Comparison of ENCODE assay signal across 12 mouse cellular contexts in genomic region chr7:25700732-25701131, GRCm38 (mm10). TPM values are rescaled to one million over a fixed set of nuclear protein-coding genes. Genes with fewer than 3 reads are reported as not detected.
DNase-seq lines count a peak whose midpoint lies in the region; ATAC-seq and TF ChIP-seq lines count a peak whose summit lies in the region.
"Had no signal": no experiment of that assay in that cellular context is flagged by ENCODE, and none has a peak within 500 bp of the region (broad histone marks: within the 10 kb centered on the region; RNA-seq: fewer than 3 reads in every experiment).

No protein-coding gene starts in this region.

- H3K4me3 ChIP-seq in kidney, postnatal 0 days (replicated peaks; ENCODE audit: low read depth, low read length): no peak overlapping the region
- H3K4me3 ChIP-seq in testis, adult 2 months (ENCODE audit: control insufficient read depth, low read depth, low read length): no peak overlapping the region
- no peak overlapping the region for H3K4me3 ChIP-seq in small intestine, adult 2 months (ENCODE audit: low read depth, low read length)
- H3K4me3 ChIP-seq in kidney, embryonic 15.5 days (replicated peaks): no peak overlapping the region
- H3K4me3 ChIP-seq: myocyte had no signal

- peak; percentile 28; the same call in 1 of the 2 replicates for TF ChIP-seq CTCF in kidney, postnatal 0 days (IDR thresholded peaks at IDR 0.05; ENCODE audit: low read depth)
- peak; percentile 87; the same call in 1 of the 2 replicates for TF ChIP-seq CTCF in testis, adult 2 months (IDR thresholded peaks at IDR 0.05; ENCODE audit: control insufficient read depth, insufficient read depth, insufficient replicate concordance, low read depth, low read length)
- peak; percentile 37; the same call in 1 of the 2 replicates for TF ChIP-seq CTCF in small intestine, adult 2 months (IDR thresholded peaks at IDR 0.05; ENCODE audit: extremely low read depth, insufficient read length, insufficient replicate concordance, low read depth, low read length)

- H3K36me3 ChIP-seq in kidney, postnatal 0 days (ENCODE audit: insufficient read depth, low read length): 0 out of 2 replicates have a peak, but pooled peaks cover 4% of the 10 kb centered on the region
- no peaks in the 10 kb centered on the region for H3K36me3 ChIP-seq in testis, adult 2 months (ENCODE audit: control insufficient read depth, insufficient read depth, low read length)
- no peaks in the 10 kb centered on the region; the same call in 1 of the 2 replicates for H3K36me3 ChIP-seq in small intestine, adult 2 months (ENCODE audit: control insufficient read depth, insufficient read depth, low read length)
- peaks cover 30% of the 10 kb centered on the region for H3K36me3 ChIP-seq in kidney, embryonic 15.5 days

- WGBS in kidney, postnatal 0 days: 83% methylated on average over 12 of the region's 12 CpGs
- 81% methylated on average over 12 of the region's 12 CpGs for WGBS in small intestine, adult 2 months
- 75% methylated on average over 12 of the region's 12 CpGs for WGBS in kidney, embryonic 15.5 days

- H3K27ac ChIP-seq in kidney, postnatal 0 days: no peak overlapping the region
- H3K27ac ChIP-seq in testis, adult 2 months (ENCODE audit: control insufficient read depth, insufficient read depth, low read depth, low read length): no peak overlapping the region
- H3K27ac ChIP-seq in small intestine, adult 2 months (ENCODE audit: insufficient read depth, low read depth, low read length): no peak overlapping the region
- H3K27ac ChIP-seq in kidney, embryonic 15.5 days: no peak overlapping the region

- 0 out of 2 replicates have a peak, but pooled peaks cover 3% of the 10 kb centered on the region for H3K4me1 ChIP-seq in kidney, postnatal 0 days (replicated peaks; ENCODE audit: insufficient read depth, low read length)
- H3K4me1 ChIP-seq in testis, adult 2 months (ENCODE audit: control insufficient read depth, insufficient read depth, low read length): peaks cover 11% of the 10 kb centered on the region
- peaks cover 4% of the 10 kb centered on the region for H3K4me1 ChIP-seq in small intestine, adult 2 months (ENCODE audit: control insufficient read depth, insufficient read depth, insufficient read length, low read length)
- H3K4me1 ChIP-seq in kidney, embryonic 15.5 days: peaks cover 24% of the 10 kb centered on the region

- ATAC-seq in kidney, postnatal 0 days (replicated peaks; ENCODE audit: low FRiP score, low read depth): no peak
- no peak for ATAC-seq in kidney, embryonic 15.5 days (replicated peaks; ENCODE audit: low FRiP score)

- H3K9ac ChIP-seq in kidney, postnatal 0 days (ENCODE audit: low read depth, low read length): no peak overlapping the region
- H3K9ac ChIP-seq in kidney, embryonic 15.5 days: no peak overlapping the region

- DNase-seq in kidney, postnatal 0 days (ENCODE audit: low spot score): no peak
- no peak for DNase-seq in kidney, adult 18-20 months
- no peak for DNase-seq in testis, postnatal 10 days (ENCODE audit: low spot score)
- DNase-seq in T-cell, adult 2 months (ENCODE audit: low spot score): peak; percentile 48
- DNase-seq in adrenal gland, postnatal 14 days: no peak
- DNase-seq: cerebellum, adult 9-11 months; heart, postnatal 10 days had no signal

- no peaks in the 10 kb centered on the region for H3K9me3 ChIP-seq in kidney, postnatal 0 days (replicated peaks; ENCODE audit: low read length)
- H3K9me3 ChIP-seq in kidney, embryonic 15.5 days (replicated peaks): peaks cover 2% of the 10 kb centered on the region; the same call in 1 of the 2 replicates

- H3K27me3 ChIP-seq in kidney, postnatal 0 days (ENCODE audit: insufficient read depth, low read length): no peaks in the 10 kb centered on the region
- no peaks in the 10 kb centered on the region for H3K27me3 ChIP-seq in testis, adult 2 months (ENCODE audit: control insufficient read depth, insufficient read depth, low read length)
- H3K27me3 ChIP-seq in small intestine, adult 2 months (ENCODE audit: control insufficient read depth, insufficient read depth, low read length): no peaks in the 10 kb centered on the region
- peaks cover 13% of the 10 kb centered on the region for H3K27me3 ChIP-seq in kidney, embryonic 15.5 days
- H3K27me3 ChIP-seq: CH12.LX had no signal

- no peak overlapping the region for H3K4me2 ChIP-seq in kidney, postnatal 0 days (ENCODE audit: low read length)
- H3K4me2 ChIP-seq in kidney, embryonic 15.5 days: no peak overlapping the region

- TF ChIP-seq POLR2A in testis, adult 2 months (IDR thresholded peaks at IDR 0.05; ENCODE audit: control insufficient read depth, low read depth, low read length): no peak
- TF ChIP-seq POLR2A in small intestine, adult 2 months (IDR thresholded peaks at IDR 0.05; ENCODE audit: low read depth, low read length): no peak

RNA-seq across cellular contexts. Expression of gene Tgfb1, which starts 13.9 kb away (rescaled TPM):
- 3.2 and 3.6 TPM in 2 replicates for polyA plus RNA-seq in kidney, postnatal 0 days (2015; fragmentation: Nextera tagmentation; extraction: Ambion mirVana)
- polyA plus RNA-seq in testis, adult 2 months (2012; rRNA removed): 6.8 and 6.9 TPM in 2 replicates
- polyA plus RNA-seq in small intestine, adult 2 months (2012; rRNA removed): 20.8 and 24.4 TPM in 2 replicates
- total RNA-seq in adrenal gland, postnatal 14 days (2021): 52.7 and 68.0 TPM in 2 replicates
- 3.0 and 3.1 TPM in 2 replicates for polyA plus RNA-seq in kidney, embryonic 15.5 days (2015; fragmentation: Nextera tagmentation; extraction: Ambion mirVana)

RNA-seq across cellular contexts. Expression of gene Ccdc97, which starts 18.2 kb away (rescaled TPM):
- polyA plus RNA-seq in kidney, postnatal 0 days (2015; fragmentation: Nextera tagmentation; extraction: Ambion mirVana): 18.8 and 19.4 TPM in 2 replicates
- polyA plus RNA-seq in testis, adult 2 months (2012; rRNA removed): 73.5 and 74.3 TPM in 2 replicates
- 43.6 and 72.4 TPM in 2 replicates for polyA plus RNA-seq in small intestine, adult 2 months (2012; rRNA removed)
- total RNA-seq in adrenal gland, postnatal 14 days (2021): 43.8 and 45.0 TPM in 2 replicates
- 22.2 and 26.2 TPM in 2 replicates for polyA plus RNA-seq in kidney, embryonic 15.5 days (2015; fragmentation: Nextera tagmentation; extraction: Ambion mirVana)

RNA-seq across cellular contexts. Expression of gene B9d2, which starts 20.2 kb away (rescaled TPM):
- 31.4 and 32.3 TPM in 2 replicates for polyA plus RNA-seq in kidney, postnatal 0 days (2015; fragmentation: Nextera tagmentation; extraction: Ambion mirVana)
- 18.6 and 19.4 TPM in 2 replicates for polyA plus RNA-seq in testis, adult 2 months (2012; rRNA removed)
- 21.8 and 33.2 TPM in 2 replicates for polyA plus RNA-seq in small intestine, adult 2 months (2012; rRNA removed)
- total RNA-seq in adrenal gland, postnatal 14 days (2021): 17.8 TPM in 2 replicates
- 28.4 and 32.3 TPM in 2 replicates for polyA plus RNA-seq in kidney, embryonic 15.5 days (2015; fragmentation: Nextera tagmentation; extraction: Ambion mirVana)

RNA-seq across cellular contexts. Expression of gene Tmem91, which starts 25.8 kb away (rescaled TPM):
- polyA plus RNA-seq in kidney, postnatal 0 days (2015; fragmentation: Nextera tagmentation; extraction: Ambion mirVana): 1.0 and 1.1 TPM in 2 replicates
- 17.4 and 19.0 TPM in 2 replicates for polyA plus RNA-seq in testis, adult 2 months (2012; rRNA removed)
- 0.23 and 0.25 TPM in 2 replicates for polyA plus RNA-seq in small intestine, adult 2 months (2012; rRNA removed)
- 0.78 and 0.86 TPM in 2 replicates for total RNA-seq in adrenal gland, postnatal 14 days (2021)
- 2.4 and 2.8 TPM in 2 replicates for polyA plus RNA-seq in kidney, embryonic 15.5 days (2015; fragmentation: Nextera tagmentation; extraction: Ambion mirVana)
- total RNA-seq: heart, postnatal 10 days had no signal

RNA-seq across cellular contexts. Expression of gene Exosc5, which starts 41.8 kb away (rescaled TPM):
- polyA plus RNA-seq in kidney, postnatal 0 days (2015; fragmentation: Nextera tagmentation; extraction: Ambion mirVana): 76.8 and 78.6 TPM in 2 replicates
- polyA plus RNA-seq in testis, adult 2 months (2012; rRNA removed): 466 and 545 TPM in 2 replicates
- 31.7 and 64.7 TPM in 2 replicates for polyA plus RNA-seq in small intestine, adult 2 months (2012; rRNA removed)
- 43.3 and 53.2 TPM in 2 replicates for total RNA-seq in adrenal gland, postnatal 14 days (2021)
- 81.2 and 87.5 TPM in 2 replicates for polyA plus RNA-seq in kidney, embryonic 15.5 days (2015; fragmentation: Nextera tagmentation; extraction: Ambion mirVana)

Comparison
In these comparisons a context has a peak if more than half of its experiments do, and no peak if none do; other contexts are left out.
1. CTCF ChIP-seq: peak in every context shown above with its lines; median percentile 87 in testis, adult 2 months; 37 in small intestine, adult 2 months; 28 in kidney, postnatal 0 days.